Mouse (Mus musculus) bone marrow macrophage, adult 2 months (primary cell): ENCODE data around the gene Rngtt.

Source experiments
- CTCF ChIP-seq: IDR thresholded peaks from 2 replicates; pipeline ENCODE4 v1.5.1; 2012; ENCODE audit warnings: low read depth, mild to moderate bottlenecking, low read length, moderate library complexity
- POLR2A ChIP-seq: IDR thresholded peaks from 2 replicates; pipeline ENCODE4 v1.6.1; 2012; ENCODE audit warnings: mild to moderate bottlenecking, low read depth, low read length, borderline replicate concordance

- no peak for TF ChIP-seq CTCF
- TF ChIP-seq POLR2A, result no peak
Measured at GRCm38 (mm10) chr4:33378894-33379293, 68.8 kb downstream of the Rngtt start.
